Mouse (Mus musculus) layer of hippocampus, postnatal 14 days (tissue): Measurements from ENCODE around the gene Sh3tc1. TPM values are rescaled to one million over a fixed set of nuclear protein-coding genes. Genes with fewer than 3 reads are reported as not detected.

ENCODE experiments used
- DNase-seq, 2 experiments: peaks; one replicate each; pipeline ENCODE4 v3.0.0; 2021 to 2022; ENCODE audit warnings: low spot score in 2 of 2, mixed read lengths in 1 of 2
- total RNA-seq, 2 experiments: library from RNA; stranded (reverse); gene quantifications; 2 replicates each; pipeline ENCODE4 v1.2.3; 2021

Gene Sh3tc1
- total RNA-seq, 2 experiments from 2014 or later, result 3.8 to 4.1 TPM

DNA sequence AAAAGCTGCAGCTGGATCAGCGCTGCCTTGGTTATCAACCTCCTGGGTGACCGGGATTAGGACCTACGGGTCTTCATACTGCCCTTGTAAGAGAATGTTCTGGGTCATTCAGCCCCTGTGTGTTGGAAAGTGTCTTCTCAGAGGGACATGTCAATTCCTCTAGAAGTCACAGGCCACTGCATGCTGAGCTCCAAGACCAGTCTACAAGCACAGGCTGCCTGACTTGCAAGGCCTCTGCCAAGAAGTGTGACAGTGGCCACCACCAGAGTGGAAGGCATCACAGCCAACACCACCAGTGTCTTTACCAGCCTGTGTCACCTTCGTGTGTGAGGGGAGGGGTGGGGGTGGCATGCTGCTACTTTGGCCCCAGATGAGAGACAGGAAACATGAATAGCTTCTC is 16.2 kb upstream of the Sh3tc1 start:
- no peak for DNase-seq

DNA sequence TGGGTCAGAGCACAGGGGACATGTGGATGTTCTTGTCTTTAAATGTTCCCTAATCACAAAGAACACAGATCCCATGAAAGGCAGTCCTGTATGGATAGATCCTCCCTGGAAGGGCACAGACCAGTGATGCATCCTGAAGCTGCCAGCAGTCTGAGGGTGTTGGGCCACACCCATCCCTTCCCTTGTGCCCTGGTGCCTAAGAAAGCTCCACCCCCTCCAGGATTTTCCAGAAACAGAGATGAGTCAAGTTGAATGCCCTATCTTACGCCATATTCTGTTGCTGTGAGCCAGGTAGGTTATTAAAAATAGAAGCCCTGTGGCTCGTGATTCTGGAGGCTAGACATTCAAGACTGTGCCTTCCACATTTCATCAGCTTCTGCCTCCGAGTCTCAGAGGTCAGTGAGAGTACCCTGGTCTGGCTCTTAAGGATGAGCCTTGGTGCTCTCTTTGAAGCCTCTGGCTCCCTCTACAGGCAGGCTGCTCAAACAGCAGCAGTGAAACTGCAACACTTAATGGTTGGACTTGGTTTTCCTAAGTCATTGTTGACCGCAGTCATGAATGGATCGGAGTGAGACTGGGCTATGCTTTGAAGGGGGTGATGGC is 15.4 kb upstream of the Sh3tc1 start:
- DNase-seq, result peak in 1 of 2 experiments; percentile 59

DNA sequence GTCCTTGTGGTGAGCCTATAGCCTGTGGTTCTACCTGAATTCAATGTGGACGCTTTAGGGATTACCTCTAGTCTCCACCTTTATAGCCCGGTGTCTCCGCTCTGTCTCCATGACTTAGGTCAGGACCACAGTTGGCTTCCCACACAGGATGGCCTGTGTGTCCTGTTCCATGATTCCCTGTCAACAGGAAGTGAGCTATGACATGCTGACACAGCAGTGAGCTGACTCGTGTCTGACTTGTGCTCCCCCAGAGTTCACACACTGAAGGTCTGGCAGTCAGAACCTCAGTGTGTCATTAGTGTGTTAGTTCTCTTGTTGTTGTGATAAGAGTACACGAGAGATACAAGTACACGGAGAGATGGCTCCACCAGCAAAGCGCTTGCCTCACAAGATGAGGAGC is 11.2 kb upstream of the Sh3tc1 start:
- no peak for DNase-seq

DNA sequence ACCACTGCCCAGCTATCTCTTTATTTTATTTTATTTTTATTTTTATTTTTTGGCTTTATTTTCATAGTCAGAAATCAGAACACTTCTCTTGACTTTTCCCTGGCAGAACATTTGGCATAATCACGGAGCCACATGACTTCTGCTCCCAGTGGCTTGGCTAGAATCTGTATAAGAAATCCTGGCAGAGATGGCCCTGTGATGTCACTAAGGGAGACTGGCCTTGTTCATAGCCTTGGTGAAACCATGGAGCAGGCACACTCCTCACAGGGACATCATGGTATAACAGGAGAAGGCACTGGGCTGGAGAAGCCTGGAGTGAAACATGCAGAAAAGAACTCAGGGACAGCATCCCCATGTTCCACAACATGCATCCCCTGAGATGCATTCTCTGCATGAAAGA is 10.2 kb upstream of the Sh3tc1 start:
- no peak for DNase-seq

DNA sequence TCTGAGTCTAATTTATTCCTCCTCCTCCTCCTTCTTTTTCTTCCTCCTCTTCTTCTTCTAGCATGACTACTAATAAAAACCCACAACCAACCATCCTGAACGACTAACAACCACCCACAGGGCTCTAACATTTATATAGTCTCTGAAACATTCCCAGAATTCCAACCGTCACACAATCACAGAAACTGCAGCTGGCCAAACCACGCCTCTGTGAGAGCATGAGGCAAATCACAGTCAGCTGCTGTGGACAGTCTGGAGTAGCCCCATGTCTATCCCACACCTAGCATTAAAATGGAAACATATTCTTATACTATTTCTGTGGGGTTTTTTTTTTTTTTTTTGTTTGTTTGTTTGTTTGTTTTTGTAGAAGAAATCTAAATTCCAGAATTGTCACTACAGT is 9.6 kb upstream of the Sh3tc1 start:
- no peak for DNase-seq

DNA sequence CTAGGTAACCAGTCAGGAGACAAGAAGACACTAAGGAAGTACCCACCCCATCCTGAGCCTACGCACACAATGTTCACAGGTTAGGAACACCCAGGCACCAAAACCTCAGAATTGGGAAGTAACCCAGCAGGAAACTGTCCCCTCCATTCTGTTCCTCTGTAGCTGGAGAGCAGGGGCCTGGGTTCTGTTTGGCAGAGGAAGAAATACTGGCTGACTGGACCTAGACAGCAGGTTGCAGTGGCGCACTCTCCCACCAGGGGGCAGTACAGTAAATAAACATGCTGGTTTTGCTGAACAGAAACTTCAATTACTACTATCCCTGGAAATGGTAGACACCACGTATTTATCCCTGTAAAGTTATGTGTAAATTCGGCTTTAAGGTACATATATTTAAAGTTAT is 7.1 kb upstream of the Sh3tc1 start:
- peak; percentile 76 to 85 for DNase-seq

DNA sequence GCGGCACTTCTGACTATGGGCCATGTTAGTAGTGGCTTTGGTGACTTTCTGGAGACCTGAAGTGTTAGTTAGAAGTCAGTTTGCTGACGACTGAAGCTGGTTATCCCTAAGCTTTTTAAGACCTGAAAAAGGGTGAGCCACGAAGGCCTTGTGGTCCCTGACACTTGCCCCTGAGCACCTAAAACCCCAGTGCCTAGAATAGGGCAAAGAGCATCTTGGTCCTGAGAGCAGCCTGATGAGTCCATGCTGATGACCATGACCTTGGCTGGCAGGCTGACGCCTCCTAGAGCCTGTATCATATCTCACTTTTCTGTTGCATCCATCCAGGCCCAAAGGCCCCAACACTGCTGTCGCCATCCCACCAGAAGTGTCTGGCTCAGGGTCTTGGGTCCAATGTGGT is 5.6 kb upstream of the Sh3tc1 start:
- no peak for DNase-seq

DNA sequence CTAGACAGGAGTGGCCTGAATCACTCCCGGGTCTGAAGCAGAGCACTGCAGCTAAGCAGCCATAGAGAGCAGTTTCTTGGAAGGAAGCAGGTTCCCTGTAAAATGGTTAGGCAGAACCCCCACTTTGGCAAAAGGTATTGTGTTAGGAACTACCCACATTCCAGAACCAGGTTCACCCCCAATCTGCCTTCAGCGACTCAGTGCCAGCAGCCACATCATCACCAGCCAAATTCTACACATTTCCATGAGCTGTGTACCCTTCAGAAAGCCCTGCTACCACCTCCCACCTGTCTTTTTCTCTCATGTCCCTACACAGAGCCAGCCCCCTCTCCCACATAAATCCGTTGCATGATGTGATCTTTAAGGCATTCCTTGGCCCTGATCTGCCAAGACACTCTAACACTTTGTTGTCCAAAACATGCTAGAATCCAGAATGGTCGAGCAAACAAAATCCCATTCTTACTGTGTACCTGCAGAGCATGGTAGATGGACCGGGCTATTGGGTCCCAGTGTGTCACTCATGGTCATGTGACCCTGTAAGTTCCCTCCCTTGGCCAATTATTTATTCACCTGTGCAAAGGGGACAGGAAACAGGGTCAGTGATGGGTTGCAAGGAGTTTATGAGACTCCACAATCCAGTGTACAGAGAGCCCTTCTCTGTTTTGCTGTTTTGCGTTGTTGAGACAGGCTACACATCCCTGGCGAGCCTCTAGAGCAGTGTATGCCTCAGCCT is 4.4 kb upstream of the Sh3tc1 start:
- no peak for DNase-seq

DNA sequence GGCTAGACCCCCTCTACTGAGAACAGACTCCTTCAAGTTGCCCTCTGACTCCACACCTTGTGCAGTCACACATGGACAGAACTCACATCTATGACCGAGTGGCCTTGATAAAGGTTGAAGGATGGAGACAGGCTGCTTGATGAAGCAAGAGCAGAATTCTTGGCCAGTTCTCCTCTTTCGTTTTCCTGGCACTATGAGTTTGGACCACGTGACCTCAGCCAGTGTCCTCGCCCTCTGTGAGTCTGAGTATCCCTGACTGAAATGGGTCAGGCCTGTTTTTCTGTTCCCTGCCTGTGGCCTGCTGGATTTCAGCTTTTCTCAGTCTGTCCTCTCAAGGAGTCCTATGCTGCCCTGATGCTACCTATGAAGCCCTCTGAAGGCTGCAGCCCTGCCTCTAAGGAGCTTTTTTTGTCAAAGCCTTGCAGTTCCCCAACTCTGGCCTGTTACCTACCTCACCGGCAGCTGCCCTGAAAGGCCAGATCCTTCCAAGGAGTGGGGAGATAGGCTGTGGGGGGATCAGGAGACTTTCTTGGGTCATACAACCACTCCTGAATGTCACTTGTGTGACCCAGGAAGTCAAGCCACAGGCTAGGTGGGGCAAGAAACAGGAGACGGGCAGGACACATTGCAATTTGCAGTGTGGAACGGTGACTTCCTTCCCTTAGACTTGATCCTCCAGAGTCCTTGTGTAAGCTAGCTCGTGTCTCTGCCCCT is 3.6 kb upstream of the Sh3tc1 start:
- DNase-seq, result no peak

DNA sequence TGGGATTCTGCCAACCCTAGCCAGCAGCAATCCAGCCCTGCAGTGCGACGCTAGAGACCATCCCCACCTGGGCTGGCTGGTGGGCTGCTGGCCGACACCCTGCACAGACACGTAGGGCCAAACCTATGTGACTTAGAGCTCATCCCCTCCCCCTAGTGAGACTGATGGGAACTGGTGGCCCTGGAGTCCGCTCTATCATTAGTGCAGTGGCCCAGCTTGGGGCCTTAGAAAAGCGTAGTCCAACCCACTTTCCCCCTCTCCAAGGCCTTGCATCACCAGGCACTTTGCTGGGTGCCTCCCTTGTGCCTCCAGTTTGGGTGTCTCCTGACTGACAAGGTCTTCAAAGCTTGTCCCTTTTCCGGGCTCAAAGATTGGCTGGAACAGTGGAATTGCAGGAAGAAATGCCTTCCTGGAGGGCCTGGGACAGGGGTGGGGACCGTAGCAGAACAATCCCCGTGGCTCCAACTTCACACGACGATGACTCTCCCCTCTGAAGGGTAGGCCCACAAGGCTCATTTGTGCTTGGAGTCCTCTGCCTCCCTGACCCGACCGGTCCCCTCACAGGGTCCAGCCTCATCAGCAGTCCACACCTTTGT is 1.5 kb upstream of the Sh3tc1 start:
- DNase-seq, result no peak

DNA sequence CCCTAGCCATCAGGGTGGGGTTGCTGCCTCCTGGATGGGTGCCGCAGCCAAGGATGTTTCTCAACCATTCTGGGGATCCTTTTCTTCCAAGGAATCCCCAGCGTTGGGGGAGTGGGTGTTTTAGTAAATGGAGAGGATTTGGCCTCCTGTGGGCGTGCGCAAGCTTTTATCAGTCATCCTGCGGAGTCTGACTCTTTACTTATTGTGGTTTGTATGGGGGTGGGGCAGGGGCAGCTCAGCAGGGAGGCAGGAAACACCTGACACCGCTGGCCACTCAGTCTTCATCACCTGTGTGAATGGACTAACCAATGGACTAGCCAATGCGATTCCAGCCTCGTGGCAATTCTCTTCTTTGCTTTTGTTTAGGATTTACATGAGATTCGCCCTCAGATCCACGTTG is 929 bp upstream of the Sh3tc1 start:
- DNase-seq, result no peak

DNA sequence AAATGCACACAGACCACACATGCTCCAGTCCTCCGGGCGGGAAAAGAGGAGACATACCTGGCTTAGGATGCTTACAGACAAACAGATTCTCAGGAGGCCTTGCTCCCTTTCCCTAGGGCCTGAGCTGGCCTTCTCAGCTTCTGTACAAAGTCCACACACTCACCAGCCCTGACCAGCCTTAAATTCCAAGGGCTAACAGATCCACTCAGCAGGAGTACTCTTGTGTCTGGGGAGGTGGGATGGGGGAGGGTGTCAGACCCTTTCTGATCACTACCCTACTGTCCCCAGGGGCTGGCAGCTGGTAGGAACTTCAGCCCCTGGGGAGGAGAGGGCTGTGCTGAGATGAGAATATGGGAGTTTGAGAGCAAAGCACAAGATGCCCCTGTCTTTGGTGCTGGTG is 782 bp downstream of the Sh3tc1 start:
- no peak for DNase-seq

DNA sequence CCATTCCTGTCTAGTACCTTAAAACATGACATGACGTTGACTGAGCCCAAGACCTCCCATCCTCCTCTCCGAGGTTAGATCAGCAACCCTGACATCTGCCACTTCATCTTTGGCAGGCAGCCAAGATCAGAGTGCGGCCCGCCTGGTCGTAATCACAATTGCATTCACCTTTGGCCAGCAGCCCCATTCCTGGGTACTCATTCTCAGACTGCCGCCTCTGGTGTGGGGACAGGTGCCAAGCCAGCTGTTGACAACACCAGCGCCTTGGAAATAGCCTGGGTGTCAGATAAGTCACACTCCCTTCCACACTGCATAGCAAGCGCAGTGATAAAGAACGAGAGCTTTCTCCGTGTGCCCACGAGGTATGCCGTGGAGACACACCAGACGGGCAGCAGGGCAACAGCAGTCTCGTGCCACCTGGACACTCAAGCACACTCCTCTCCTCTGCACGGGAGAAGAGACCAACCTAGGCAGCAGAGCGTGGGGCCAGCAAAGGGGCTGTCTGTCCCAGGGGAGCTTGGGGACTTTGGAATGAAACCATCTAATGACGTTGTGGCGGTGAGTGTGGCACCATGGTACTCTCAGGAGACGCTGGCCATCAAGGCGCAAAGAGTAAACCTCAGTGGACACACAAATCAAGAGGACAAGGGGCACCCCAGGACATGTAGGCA is 2.4 kb downstream of the Sh3tc1 start:
- DNase-seq, result no peak

DNA sequence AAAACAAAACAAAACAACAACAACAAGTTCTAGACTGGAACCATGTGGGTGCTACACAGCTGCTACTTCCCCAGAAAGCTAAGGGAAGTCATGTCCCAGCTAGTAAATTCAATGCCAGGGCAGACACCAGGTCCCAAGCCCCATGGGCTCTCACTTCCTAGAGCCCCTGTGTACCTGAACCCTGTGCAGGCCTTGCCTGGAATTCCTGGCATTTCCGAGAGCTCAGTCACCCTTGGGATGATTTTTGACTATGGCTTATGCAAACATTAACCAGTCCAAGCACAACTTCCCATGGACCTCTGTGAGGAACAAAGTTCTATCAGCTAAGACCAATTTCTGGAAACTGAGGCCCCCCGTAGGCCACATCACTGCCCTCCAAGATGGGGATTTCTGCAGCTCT is 6.3 kb downstream of the Sh3tc1 start:
- no peak for DNase-seq

DNA sequence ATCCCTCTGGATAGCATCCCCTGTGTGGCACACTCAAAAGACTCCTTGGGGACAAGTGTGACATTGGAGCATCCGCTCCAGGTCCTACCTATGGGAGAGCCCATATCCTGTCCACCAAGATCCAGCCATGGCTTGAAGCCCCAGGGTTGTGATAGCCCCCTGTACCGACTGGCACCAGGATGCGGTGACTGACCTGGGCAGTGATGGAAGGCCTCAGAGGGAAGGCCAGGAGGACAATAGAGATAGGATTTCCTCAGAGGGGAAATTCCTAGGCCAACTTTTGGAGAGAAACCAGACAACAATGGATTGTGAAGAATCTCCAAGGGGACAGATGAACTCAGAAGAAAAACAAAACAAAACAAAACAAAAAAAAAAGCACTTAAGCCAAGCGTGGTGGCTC is 8.8 kb downstream of the Sh3tc1 start:
- no peak for DNase-seq

DNA sequence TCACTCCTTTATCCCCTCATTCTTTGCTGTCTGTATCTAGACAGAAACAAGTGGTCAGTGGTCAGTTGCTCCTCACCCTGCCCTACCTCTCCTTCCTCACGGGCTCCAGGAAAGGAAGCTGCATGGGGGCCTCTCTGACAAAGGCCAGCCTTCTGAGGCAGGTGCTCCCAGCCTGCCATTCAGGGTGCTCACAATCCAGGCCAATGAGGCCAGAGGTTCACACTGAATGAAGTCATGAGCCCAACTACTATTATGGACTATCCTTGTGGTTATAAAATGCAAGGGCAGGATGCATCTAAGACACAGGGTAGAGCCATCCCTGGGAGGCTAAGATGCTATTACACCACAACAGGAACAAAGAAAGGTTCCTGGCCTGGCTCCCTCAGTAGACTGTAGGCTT is 9.2 kb downstream of the Sh3tc1 start:
- no peak for DNase-seq

DNA sequence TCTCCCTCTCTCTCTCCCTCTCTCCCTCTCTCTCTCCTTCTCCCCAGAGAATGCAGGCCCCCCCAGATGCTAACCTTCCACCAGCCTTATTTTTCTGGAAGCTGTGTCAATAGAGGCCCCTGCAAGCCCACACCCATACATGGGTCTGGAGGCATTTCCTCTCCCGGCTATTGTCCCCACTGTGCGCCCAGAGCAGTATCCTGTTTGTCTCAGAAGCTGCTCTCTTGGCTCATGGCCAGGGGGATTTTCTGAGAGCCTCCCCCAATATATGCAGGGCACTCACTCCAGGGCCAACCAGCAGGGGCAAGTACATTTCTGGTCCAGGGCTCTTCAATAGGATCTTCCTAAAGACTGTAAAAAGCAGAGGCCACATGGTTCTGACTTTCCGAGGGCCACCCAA is 9.9 kb downstream of the Sh3tc1 start:
- DNase-seq, result peak in 1 of 2 experiments; percentile 24

DNA sequence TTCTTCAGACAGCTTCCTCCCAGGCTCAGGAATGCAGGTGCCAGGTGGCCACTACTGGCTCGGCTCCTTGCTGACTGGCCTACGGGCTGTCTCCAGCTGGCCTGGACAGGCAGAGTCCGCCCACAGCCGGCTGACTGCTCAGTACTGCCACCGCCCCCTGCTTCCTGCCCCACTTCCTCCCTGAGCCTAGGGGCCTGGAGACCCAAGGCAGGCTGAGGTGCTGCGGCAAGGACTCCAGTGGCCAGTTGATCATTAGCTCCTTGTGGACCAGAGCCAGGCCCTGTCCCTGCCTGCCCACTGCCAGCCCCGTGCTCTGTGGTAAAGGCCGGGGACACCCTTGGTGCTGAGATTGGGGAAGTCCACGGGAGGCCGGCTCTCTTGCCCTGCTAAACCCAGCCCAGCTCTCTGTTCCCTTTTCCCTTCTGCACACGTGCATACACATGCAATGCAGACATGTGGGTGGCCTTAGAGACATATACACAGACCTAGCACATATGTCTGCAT is 10.8 kb downstream of the Sh3tc1 start:
- DNase-seq, result peak; percentile 28 to 42

DNA sequence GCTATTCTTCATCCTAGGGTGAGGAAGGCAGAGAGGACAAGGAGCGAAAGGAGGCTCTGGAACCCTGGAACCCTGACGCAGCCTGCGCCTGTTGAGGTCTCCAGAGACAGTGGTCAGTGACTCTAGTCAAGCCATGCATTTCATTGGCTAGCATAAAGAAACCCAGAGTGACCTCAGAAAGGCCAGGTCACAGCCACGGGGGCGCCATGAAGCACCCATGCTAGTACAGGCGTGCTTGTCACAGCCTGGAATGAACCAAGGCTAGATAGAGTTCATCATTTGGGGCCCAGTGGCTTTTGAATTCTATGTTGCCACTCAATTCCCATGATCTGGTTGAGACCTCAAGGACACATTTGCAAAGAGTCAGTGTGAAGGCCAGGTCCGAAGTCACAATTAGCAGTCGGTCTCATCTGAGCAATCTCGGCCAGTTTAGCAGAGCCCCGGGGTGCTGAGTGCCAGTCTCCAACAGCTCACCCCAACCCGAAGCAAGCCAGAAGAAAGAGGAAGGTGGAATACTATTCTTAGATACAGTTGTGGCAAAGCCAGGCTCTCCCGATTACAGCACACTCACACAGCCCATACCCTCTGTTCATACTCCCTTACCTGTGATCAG is 11.3 kb downstream of the Sh3tc1 start:
- no peak for DNase-seq

DNA sequence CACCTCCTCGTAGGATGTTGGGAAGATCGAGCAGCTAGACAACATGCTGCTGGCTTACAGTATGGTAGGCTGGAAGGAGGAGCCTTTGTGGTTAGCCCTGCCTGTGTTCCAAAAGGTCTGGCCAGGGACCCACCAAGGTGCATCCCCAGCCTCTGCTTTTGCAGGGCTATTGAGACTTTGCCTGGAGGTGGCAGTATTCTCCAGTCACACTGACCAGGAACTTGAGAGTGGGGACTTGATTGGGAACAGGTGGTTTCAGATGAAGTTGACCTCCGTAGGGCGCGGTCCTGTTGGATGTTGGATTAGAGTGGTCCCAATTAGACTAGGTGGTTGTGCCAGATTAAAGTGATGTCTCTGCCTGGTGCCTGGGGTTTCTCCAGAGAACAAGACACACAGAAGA is 12.3 kb downstream of the Sh3tc1 start:
- DNase-seq, result no peak

DNA sequence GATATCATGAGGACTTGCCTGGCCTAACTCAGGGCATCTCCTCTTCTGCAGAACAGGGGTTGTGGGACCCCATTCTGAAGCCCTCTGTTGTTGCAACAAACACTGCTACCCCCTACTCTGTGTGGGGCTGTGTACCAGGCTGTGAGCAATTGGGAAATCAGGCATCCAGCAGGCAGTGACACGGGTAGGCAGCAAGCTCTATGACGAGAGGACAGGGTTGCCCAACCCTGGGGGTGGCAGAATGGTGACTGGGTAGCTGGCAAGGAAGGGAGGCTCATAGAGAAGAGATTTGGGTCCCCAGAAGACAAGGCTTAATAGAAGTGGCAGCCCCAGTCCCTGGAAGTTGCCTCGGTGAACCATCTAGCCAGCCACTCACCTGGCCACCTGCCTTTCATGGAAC is 13.9 kb downstream of the Sh3tc1 start:
- DNase-seq, result no peak
